Mouse (Mus musculus): ENCODE results near the gene Gm3415.

- no peak for TF ChIP-seq POLR2A (IDR thresholded peaks at IDR 0.05; ENCODE audit: insufficient read depth, low read length)
- TF ChIP-seq EP300 (IDR thresholded peaks at IDR 0.05; ENCODE audit: insufficient read depth, low read depth, low read length) = no peak
Observed at GRCm38 (mm10) chr5:146599970-146600369, 44.0 kb downstream of the Gm3415 start.

All from ES-Bruce4 (cell line).